Mouse (Mus musculus): Measurements from ENCODE around the gene Cmip. TPM values are rescaled to one million over a fixed set of nuclear protein-coding genes. Genes with fewer than 3 reads are reported as not detected.

Cmip gene
- polyA plus RNA-seq, 1 experiment = 23.6 TPM

DNA sequence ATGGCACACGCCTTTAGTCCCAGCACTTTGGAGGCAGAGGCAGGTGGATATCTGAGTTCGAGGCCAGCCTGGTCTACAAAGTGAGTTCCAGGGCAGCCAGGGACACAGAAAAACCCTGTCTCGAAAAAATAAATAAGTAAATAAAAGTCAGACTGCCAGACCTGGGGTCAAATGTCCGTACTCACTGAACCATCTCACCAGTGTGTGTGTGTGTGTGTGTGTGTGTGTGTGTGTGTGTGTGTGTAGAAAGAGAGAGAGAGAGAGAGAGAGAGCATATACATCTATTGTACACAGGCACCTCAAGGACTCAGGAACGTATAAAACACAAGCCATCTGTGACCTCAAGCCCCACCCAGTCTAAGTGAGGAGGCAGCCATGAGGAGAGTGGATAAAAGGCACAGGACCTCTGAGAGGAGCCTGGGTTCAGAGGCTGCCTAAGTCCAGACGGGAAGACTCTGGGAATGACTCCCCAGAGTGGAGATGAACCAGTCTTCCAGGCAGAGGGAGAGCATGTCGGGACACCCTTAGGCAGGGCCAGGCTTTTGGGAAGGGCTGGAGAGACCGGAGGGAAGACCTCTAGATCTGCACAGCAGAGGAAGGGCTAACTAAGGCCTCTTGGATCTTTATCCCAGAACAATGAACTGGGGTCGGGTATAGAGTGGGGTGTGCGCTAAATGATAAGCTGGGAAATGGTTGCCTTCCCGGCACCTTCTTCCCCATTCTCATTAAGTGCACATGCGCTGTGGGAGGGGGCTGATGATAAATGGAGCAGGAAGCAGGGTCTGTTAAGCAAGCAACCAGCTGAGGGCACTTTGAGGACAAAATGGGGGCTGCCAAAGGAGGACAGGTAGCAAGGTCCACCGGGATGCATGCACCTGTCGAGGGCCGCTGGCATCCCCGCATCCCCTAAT lies 212.8 kb downstream of the Cmip start:
- no peaks in the 10 kb centered on the region for H3K79me2 ChIP-seq (ENCODE audit: control insufficient read depth, insufficient read depth)
- no peak overlapping the region for H3K4me2 ChIP-seq (ENCODE audit: low read depth)
- no peaks in the 10 kb centered on the region for H3K36me3 ChIP-seq (ENCODE audit: control insufficient read depth, insufficient read depth)
- no peak overlapping the region for H3K4me3 ChIP-seq
- TF ChIP-seq SRF (IDR thresholded peaks at IDR 0.05; ENCODE audit: control insufficient read depth, insufficient read length, low read depth) (no peak), POLR2AphosphoS2 (IDR thresholded peaks at IDR 0.05; ENCODE audit: insufficient read length, low read depth) (no peak), MYOG (IDR thresholded peaks at IDR 0.05; ENCODE audit: control insufficient read depth in 1 of 3, insufficient read depth in 1 of 3, insufficient read length in 2 of 3, low read depth in 2 of 3) (no peak), REST (IDR thresholded peaks at IDR 0.05; ENCODE audit: insufficient read depth, insufficient read length) (no peak)
- H3K27me3 ChIP-seq (ENCODE audit: control insufficient read depth, insufficient read depth, insufficient read length) = no peaks in the 10 kb centered on the region
- H3ac ChIP-seq (ENCODE audit: control insufficient read depth, insufficient read length) = no peak overlapping the region

DNA sequence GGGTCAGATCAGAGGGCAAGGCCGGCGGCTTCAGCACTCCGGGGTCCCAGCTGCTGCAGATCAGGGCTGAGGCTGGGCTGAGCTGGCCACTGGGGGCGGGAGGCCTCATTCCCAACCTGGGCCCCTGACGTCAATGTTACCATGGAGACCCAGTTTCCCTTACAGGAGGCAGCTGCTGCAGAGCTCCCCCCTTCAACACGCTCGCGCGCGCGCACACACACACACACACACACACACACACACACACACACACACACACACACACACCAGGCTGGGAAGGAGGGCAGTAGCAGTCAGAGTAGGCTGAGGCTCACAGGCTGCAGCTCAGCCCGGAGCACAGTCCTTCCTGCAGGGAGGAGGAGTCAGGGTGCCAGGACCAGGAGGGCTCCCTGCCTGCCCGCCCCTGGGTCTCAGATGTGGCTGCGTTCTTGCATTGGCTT lies 213.5 kb downstream of the Cmip start:
- H3K4me2 ChIP-seq (ENCODE audit: low read depth) = no peak overlapping the region
- H3K79me2 ChIP-seq (ENCODE audit: control insufficient read depth, insufficient read depth) = no peaks in the 10 kb centered on the region
- H3K36me3 ChIP-seq (ENCODE audit: control insufficient read depth, insufficient read depth) = no peaks in the 10 kb centered on the region
- TF ChIP-seq MYOG (IDR thresholded peaks at IDR 0.05; ENCODE audit: control insufficient read depth in 1 of 3, insufficient read depth in 1 of 3, insufficient read length in 2 of 3, low read depth in 2 of 3) = peak in 2 of 3 experiments; percentile 27 to 40
- TF ChIP-seq CEBPB (IDR thresholded peaks at IDR 0.05; ENCODE audit: insufficient read depth, poor library complexity, severe bottlenecking) = no peak
- no peak for TF ChIP-seq USF1 (IDR thresholded peaks at IDR 0.05; ENCODE audit: low read depth)
- no peak for TF ChIP-seq MAX (IDR thresholded peaks at IDR 0.05; ENCODE audit: low read depth)
- TF ChIP-seq MYOD1 (IDR thresholded peaks at IDR 0.05; ENCODE audit: control insufficient read depth in 1 of 3, insufficient read length in 2 of 3, low read depth in 2 of 3) = peak in 2 of 3 experiments; percentile 23 to 31
- no peak for TF ChIP-seq POLR2A (IDR thresholded peaks at IDR 0.05; ENCODE audit: insufficient read length, low read depth)
- TF ChIP-seq TCF3 (IDR thresholded peaks at IDR 0.05; ENCODE audit: insufficient read length, low read depth) = no peak
- no peak for TF ChIP-seq E2F4 (IDR thresholded peaks at IDR 0.05; ENCODE audit: insufficient read depth)
- TF ChIP-seq TCF12 (IDR thresholded peaks at IDR 0.05; ENCODE audit: insufficient read depth, poor library complexity, severe bottlenecking) = no peak
- no peak for TF ChIP-seq POLR2AphosphoS2 (IDR thresholded peaks at IDR 0.05; ENCODE audit: insufficient read length, low read depth)
- TF ChIP-seq REST (IDR thresholded peaks at IDR 0.05; ENCODE audit: insufficient read depth, insufficient read length) = no peak
- TF ChIP-seq SRF (IDR thresholded peaks at IDR 0.05; ENCODE audit: control insufficient read depth, insufficient read length, low read depth) = no peak
- no peak overlapping the region for H3ac ChIP-seq (ENCODE audit: control insufficient read depth, insufficient read length)
- no peaks in the 10 kb centered on the region for H3K27me3 ChIP-seq (ENCODE audit: control insufficient read depth, insufficient read depth, insufficient read length)
- H3K4me3 ChIP-seq = no peak overlapping the region

DNA sequence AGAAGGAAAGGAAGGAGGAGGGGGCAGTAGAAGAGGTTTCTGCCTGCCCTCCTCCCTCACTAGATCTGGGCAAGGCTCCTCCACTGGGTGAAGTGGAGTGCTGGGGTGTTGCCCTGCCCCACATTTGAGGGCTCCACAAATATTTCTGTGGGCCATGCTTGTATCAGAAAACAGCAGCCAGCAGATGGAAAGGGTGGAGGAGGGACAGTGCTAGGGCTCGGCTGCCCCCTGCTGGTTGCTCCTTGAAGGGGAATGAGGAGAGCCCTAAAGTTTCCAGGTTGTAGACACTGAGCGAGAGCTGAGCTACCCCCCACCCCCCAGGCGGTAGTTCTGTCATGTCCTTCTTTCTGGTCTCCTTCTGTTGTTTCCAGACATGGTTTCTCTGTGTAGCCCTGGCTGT lies 214.3 kb downstream of the Cmip start:
- no peak overlapping the region for H3K4me2 ChIP-seq (ENCODE audit: low read depth)
- TF ChIP-seq USF1 (IDR thresholded peaks at IDR 0.05; ENCODE audit: low read depth) (no peak), REST (IDR thresholded peaks at IDR 0.05; ENCODE audit: insufficient read depth, insufficient read length) (no peak), MAX (IDR thresholded peaks at IDR 0.05; ENCODE audit: low read depth) (no peak), SRF (IDR thresholded peaks at IDR 0.05; ENCODE audit: control insufficient read depth, insufficient read length, low read depth) (no peak), E2F4 (IDR thresholded peaks at IDR 0.05; ENCODE audit: insufficient read depth) (no peak), POLR2AphosphoS2 (IDR thresholded peaks at IDR 0.05; ENCODE audit: insufficient read length, low read depth) (no peak), TCF12 (IDR thresholded peaks at IDR 0.05; ENCODE audit: insufficient read depth, poor library complexity, severe bottlenecking) (no peak), TCF3 (IDR thresholded peaks at IDR 0.05; ENCODE audit: insufficient read length, low read depth) (no peak), POLR2A (IDR thresholded peaks at IDR 0.05; ENCODE audit: insufficient read length, low read depth) (no peak), MYOD1 (IDR thresholded peaks at IDR 0.05; ENCODE audit: control insufficient read depth in 1 of 3, insufficient read length in 2 of 3, low read depth in 2 of 3) (no peak), MYOG (IDR thresholded peaks at IDR 0.05; ENCODE audit: control insufficient read depth in 1 of 3, insufficient read depth in 1 of 3, insufficient read length in 2 of 3, low read depth in 2 of 3) (no peak)
- no peak overlapping the region for H3ac ChIP-seq (ENCODE audit: control insufficient read depth, insufficient read length)
- no peaks in the 10 kb centered on the region for H3K27me3 ChIP-seq (ENCODE audit: control insufficient read depth, insufficient read depth, insufficient read length)
- H3K79me2 ChIP-seq (ENCODE audit: control insufficient read depth, insufficient read depth) = no peaks in the 10 kb centered on the region
- no peaks in the 10 kb centered on the region for H3K36me3 ChIP-seq (ENCODE audit: control insufficient read depth, insufficient read depth)
- no peak overlapping the region for H3K4me3 ChIP-seq

DNA sequence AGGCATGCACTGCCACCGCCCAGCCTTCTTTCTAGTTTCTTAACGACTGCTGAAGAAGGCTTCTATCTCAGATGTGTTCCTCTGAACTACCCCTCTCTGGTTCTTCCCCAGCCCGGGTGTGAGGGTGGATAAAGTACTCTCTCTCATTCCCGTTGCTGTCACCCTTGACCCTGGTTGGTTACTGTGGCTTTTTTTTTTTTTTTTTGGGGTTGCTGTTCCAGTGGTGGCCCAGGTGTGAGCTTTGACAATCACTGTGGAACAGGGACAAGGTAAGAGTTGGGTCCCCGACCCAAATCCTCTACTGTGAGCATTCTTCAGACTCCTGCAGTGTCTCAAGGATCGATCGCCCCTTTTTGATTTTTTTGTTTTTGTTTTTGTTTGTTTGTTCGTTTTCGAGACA lies 214.8 kb downstream of the Cmip start:
- Histone ChIP-seq H3K4me2 (ENCODE audit: low read depth) (no peak overlapping the region), H3K79me2 (ENCODE audit: control insufficient read depth, insufficient read depth) (no peaks in the 10 kb centered on the region), H3ac (ENCODE audit: control insufficient read depth, insufficient read length) (no peak overlapping the region), H3K4me3 (no peak overlapping the region), H3K27me3 (ENCODE audit: control insufficient read depth, insufficient read depth, insufficient read length) (no peaks in the 10 kb centered on the region), H3K36me3 (ENCODE audit: control insufficient read depth, insufficient read depth) (no peaks in the 10 kb centered on the region)
- TF ChIP-seq POLR2AphosphoS2 (IDR thresholded peaks at IDR 0.05; ENCODE audit: insufficient read length, low read depth) = no peak
- TF ChIP-seq SRF (IDR thresholded peaks at IDR 0.05; ENCODE audit: control insufficient read depth, insufficient read length, low read depth) = no peak
- TF ChIP-seq MAX (IDR thresholded peaks at IDR 0.05; ENCODE audit: low read depth) = no peak
- no peak for TF ChIP-seq E2F4 (IDR thresholded peaks at IDR 0.05; ENCODE audit: insufficient read depth)
- no peak for TF ChIP-seq CEBPB (IDR thresholded peaks at IDR 0.05; ENCODE audit: insufficient read depth, poor library complexity, severe bottlenecking)
- no peak for TF ChIP-seq TCF3 (IDR thresholded peaks at IDR 0.05; ENCODE audit: insufficient read length, low read depth)
- TF ChIP-seq REST (IDR thresholded peaks at IDR 0.05; ENCODE audit: insufficient read depth, insufficient read length) = no peak
- TF ChIP-seq POLR2A (IDR thresholded peaks at IDR 0.05; ENCODE audit: insufficient read length, low read depth) = no peak
- no peak for TF ChIP-seq MYOD1 (IDR thresholded peaks at IDR 0.05; ENCODE audit: control insufficient read depth in 1 of 3, insufficient read length in 2 of 3, low read depth in 2 of 3)
- no peak for TF ChIP-seq USF1 (IDR thresholded peaks at IDR 0.05; ENCODE audit: low read depth)
- no peak for TF ChIP-seq MYOG (IDR thresholded peaks at IDR 0.05; ENCODE audit: control insufficient read depth in 1 of 3, insufficient read depth in 1 of 3, insufficient read length in 2 of 3, low read depth in 2 of 3)
- TF ChIP-seq TCF12 (IDR thresholded peaks at IDR 0.05; ENCODE audit: insufficient read depth, poor library complexity, severe bottlenecking) = no peak
